Mouse (Mus musculus) WW6 (cell line): ENCODE measurements around the gene Dbp.
"Not testable (repeated sequence)": the region's sequence is repeated elsewhere in the genome, so short reads cannot be mapped to it uniquely, and the experiment has no call there.

ENCODE experiments used
- DNase-seq: peaks from one replicate; pipeline ENCODE4 v3.0.0-alpha.2; 2013; ENCODE audit warnings: low read depth, low spot score

The Dbp gene

GRCm38 (mm10) chr7:45704730-45705442 is at the start of gene Dbp:
Dbp (plus strand) TSS chr7:45705088.
- DNase-seq, result peak; percentile 96

DNA sequence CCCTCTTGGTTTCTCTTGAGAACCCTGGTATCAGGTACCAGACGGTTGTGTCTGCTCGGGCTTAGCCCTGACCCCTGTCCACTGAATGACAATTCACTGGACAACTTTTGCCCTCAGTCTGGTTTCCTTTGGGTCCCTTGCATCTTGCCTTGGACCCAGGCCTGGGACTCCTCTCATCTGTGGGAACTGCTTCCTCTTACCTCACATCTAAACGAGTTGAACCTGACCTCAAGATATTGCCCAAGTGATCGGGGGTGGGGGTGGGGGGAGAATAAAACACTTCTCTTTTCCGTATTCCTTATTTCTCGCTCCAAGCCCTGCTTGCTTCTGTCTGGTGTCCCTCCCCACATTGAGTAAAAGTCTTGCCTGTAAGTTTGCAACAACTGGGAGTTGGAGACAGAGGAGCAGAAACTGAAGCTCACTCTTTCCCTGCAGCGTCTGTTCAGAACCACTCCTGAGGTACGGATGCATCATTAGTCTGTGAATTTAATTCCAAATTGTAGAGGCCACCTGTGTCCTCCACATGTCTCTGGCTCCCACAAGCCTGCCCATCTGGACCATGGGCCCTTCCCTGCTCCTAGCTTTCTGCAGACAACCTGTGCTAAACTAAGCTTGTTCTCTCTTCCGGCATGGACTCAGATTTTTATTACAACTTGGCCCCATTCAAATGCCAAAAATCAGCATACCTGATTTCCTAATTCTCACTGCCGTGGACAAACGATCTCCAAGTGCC is 44.0 kb upstream of the Dbp start:
- DNase-seq, result no peak

- DNase-seq, result not testable (repeated sequence)
Measured at GRCm38 (mm10) chr7:45661702-45662101, 43.2 kb upstream of the Dbp start.

DNA sequence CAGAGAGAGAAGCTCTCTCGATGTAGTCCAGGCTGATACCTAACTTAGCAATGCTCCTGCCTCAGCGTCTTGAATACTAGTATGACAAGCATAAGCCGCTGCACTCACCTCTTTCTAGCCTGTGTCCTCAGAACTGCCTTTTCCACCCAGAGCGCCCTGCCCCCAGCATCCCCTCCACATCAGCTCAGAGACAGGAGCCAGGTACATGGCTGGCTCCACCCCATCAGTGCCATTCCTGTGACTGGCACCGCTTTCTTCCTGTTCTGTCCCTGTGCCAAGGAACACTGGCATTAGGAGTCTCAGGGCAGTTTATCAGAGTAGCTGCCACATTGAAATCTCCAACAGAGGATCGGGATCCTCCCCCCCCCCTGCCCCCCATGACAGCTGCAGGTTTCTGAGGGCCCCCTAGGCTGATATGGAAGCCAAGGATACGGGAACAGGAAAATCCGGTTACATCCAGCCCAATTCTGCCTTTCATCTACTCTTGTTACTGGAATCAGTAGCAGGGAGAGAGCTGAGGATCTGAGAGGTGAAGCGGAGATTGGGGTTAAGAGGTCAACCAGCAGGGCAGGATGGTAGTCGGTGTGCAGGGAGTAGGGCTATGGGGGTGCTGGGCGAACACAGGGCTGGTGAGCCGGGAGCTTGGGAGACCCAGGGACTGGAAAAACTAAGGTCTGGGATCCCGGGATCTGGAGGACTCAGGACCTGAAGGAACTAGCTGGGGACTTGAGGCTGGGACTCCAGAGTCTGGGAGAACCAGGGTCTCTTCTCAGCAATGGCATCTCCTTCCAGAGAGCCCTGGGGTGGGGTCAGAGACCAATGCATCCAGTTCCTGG is 39.4 kb upstream of the Dbp start:
- no peak for DNase-seq

DNA sequence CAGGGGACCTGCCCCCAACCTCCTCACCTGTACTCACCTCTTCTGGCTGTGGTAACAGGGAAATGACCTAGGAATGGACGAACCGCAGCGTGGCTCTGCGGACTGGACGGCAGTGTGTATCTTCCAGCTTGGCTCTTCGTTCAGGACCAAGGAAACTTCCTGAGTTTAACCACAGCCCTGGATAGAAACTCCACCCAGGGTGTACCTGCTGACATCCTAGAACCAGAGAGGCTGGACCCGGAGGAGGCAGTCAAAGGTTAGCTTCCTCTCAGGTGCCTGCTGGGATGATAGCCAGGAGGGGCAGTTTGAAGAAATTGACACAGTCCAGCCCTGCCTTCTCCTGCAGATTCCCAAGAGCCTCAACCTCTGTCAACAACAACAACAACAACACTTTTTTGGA is 38.7 kb upstream of the Dbp start, which contains the start of gene Fut2:
Gene Fut2, minus strand, starts transcription at position 234 of the 400 bp plus-strand sequence.
- DNase-seq, result no peak

DNA sequence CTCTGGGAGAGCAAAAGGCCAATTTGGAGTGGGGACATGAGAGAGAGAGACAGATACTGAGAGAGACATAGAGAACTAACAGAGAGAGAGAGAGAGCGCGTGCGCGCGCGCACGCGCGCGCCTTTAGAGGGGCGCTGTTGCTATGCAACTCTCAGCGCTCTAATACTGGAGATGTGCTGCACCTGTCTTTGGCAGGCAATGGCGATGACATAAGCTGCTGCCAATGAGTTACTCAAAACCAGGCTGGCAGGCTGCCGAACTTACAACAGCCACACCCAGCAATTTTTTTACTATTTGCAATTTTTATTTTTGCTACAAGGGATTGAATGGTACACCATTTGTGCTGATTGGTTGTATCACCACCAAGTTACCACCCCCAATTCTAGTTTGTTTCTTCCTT is 37.1 kb upstream of the Dbp start:
- no peak for DNase-seq

DNA sequence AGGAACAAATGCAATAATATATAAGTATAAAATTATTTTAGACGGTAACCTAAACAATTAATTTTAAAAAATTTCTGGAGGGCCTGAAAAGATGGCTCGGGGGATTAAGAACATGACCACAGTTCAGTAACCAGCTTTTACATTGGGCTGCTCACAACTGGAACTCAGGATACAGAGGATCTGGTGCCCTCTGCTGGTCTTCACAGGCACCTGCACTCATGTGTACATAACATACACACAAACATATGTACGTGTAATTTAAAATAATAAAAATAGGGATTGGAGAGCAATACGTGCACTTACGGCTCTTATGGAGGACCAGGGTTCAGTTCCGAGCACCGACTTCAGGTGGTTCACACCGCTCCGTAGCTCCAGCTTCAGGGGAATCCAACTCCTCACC is 36.0 kb upstream of the Dbp start:
- no peak for DNase-seq

DNA sequence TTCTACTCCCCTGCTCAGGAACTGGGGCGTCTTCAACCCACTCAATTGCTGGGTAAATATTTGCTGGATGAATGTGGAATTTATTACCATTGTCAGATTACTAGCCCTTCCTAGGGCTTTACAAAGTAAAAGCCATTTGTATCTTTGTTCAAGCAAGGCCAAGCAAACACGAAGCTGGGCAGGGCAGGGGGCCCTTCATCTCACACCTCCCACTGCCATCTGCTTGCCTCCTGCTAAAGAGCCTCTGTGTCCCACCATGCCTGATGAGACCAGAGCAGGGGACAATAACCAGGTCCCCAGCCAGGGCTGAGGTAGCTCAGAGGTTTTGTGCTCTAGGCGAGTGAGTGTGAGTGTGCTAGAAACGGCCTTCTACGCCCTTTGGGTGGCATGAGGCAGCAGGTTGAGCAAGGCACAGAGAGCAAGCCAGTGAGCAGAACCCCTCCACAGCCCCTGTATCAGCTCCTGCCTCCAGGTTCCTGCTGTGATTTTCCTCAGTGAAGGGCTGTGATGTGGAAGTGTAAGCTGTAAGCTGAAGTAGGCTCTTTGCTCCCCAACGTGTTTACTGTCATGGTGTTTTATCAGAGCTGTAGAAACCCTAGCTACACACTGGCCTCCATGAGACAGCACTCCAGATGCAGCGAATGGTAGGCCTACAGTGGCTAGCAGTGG is 27.1 kb upstream of the Dbp start:
- DNase-seq, result no peak

DNA sequence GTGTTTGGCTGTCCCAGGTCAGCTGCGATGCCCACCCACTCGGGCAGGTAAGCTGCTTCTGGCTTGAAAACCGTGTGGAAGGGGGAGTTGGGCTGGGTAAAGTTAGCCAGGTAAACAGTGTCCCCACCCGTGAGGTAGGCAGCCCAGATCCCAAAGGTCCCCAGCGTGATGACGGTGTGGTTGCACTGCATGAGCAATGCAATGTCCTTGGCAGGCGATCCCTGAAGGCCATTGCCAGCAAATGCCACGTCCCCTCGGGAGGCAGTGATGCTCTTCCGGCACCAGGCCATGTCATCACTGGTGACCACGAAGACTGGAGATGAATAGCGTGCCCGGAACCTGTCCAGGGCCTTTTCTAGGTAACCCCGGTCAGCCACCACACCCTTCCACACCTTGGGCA is 26.4 kb upstream of the Dbp start:
- DNase-seq, result no peak

- no peak for DNase-seq
Measured at GRCm38 (mm10) chr7:45679966-45680621, 24.8 kb upstream of the Dbp start.

DNA sequence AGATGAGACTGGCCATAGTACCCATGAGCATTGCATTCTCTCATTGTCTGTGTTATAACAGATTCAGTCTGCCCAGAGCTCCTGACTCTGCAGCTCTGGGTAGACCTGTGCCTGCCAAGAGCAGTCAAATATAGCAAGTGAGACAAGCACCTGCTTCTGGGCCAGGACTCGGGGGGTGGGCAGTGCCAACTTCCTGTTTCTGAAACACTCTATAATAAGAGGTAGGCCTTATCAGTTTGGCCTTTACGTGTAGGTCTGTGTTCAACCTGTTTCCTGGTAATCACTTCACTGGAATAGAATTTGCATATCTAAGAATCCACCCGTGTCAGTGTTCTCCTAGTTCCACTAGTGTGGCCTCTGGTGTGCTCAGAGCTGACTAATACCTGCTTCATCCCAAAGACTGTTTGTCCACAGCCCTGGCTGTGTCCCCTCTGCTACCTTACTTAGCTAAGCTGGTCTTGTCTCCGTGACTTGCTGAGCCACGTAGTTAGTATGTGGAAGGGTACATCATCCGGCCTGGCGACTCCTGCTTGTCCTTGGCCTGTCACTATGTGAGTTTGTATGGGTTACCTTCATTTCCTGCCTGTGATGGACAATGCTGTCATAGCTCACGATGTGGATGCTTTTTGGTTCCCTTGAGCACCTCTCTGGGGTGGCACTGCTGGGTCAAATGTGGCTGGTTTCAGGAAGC is 23.7 kb upstream of the Dbp start:
- DNase-seq, result no peak

GRCm38 (mm10) chr7:45682144-45683126 is 22.5 kb upstream of the Dbp start:
- peak; percentile 84 for DNase-seq

- DNase-seq, result no peak
Measured at GRCm38 (mm10) chr7:45683396-45684050, 21.4 kb upstream of the Dbp start, which contains the start of gene Ntn5. Ntn5 (plus strand) TSS chr7:45684022.

- no peak for DNase-seq
Measured at GRCm38 (mm10) chr7:45685811-45686210, 19.1 kb upstream of the Dbp start.

- DNase-seq, result no peak
Measured at GRCm38 (mm10) chr7:45686841-45687240, 18.0 kb upstream of the Dbp start.

- DNase-seq, result no peak
Measured at GRCm38 (mm10) chr7:45689099-45689498, 15.8 kb upstream of the Dbp start.

- no peak for DNase-seq
Measured at GRCm38 (mm10) chr7:45689800-45690199, 15.1 kb upstream of the Dbp start.

DNA sequence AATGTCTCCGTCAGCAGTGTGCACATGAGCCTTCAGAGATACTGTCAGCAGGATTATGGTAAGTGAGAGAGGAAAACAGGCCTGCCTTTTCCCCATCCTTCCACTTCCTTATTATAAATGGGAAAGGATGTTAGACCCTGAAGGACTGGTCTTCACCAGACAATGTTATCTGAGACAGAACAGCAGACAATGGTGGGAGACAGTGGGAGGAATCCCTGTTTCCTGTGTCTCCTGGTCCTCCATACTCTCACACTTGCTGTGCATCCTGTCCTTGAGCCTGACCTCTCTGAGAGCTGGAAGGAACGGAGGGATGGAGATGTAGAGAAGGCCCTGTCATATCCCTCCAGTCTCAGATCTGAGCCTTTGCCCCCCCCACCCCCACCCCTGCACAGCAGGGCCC is 12.5 kb upstream of the Dbp start:
- no peak for DNase-seq
